Mouse (Mus musculus): ENCODE results near the gene Slc2a9. TPM values are rescaled to one million over a fixed set of nuclear protein-coding genes. Genes with fewer than 3 reads are reported as not detected.
A peak's percentile ranks its signal among the peaks of the same experiment; 100 is the strongest.

Gene Slc2a9
- polyA plus RNA-seq, 1 experiment from 2014 or later, result 0.15 TPM

DNA sequence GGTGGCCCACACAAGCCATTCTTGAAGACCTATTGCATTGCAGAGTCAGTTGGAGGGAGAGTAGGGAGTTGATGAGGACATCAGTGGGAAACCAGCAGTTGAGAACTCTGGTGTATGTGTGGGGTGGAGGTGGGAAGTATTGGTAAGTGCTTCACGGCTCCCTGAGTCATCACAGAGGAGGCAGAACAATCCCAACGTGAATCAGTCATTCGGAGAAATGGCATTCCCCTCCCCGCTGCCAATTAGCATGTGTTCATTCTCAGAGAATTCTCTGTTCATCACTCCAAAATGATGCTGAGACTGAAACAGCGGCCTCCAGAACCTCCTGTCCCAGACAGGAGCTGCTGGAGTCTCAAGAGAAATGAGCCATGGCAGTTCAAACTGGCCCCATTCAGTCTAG is 138.5 kb downstream of the Slc2a9 start:
- Histone ChIP-seq H3K4me1 (replicated peaks; ENCODE audit: control insufficient read depth, insufficient read depth, low read length) (0 out of 2 replicates have a peak, but pooled peaks cover 5% of the 10 kb centered on the region), H3K4me3 (ENCODE audit: low read depth, low read length) (no peak overlapping the region), H3K9ac (ENCODE audit: low read depth, low read length) (no peak overlapping the region), H3K27me3 (ENCODE audit: control insufficient read depth, insufficient read depth, low read length) (no peaks in the 10 kb centered on the region), H3K4me2 (replicated peaks; ENCODE audit: low read depth, low read length) (no peak overlapping the region), H3K27ac (ENCODE audit: low read depth, low read length) (no peak overlapping the region), H3K9me3 (ENCODE audit: control insufficient read depth, low read length) (no peaks in the 10 kb centered on the region), H3K36me3 (ENCODE audit: control insufficient read depth, insufficient read depth, low read length) (no peaks in the 10 kb centered on the region)
- ATAC-seq (ENCODE audit: low FRiP score), result no peak
- no peak for DNase-seq (ENCODE audit: low spot score)
- WGBS, result 86% methylated on average over 5 of the region's 5 CpGs

DNA sequence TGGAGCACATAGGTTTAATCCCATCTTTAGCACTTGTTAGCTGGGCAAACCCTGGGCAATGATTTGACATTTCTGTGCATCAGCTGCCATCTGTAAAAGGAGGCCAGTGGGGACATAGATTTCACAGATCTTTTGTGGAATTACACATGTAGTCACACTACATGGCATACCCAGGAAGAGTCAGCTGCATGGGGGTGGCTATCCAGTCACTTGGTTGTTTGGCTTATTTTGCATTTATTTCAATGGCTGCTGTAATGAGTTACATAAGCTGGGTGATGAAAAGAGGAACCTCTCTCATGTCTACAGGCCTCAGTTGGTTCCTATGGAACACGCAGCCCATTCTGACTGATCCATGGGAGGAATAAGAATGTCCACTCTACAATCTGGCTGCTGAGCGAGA is 143.2 kb downstream of the Slc2a9 start:
- WGBS, result 84% methylated on average over 2 of the region's 2 CpGs
- H3K27ac ChIP-seq (ENCODE audit: low read depth, low read length), result no peak overlapping the region
- DNase-seq (ENCODE audit: low spot score) (no peak), ATAC-seq (ENCODE audit: low FRiP score) (no peak)
- H3K4me3 ChIP-seq (ENCODE audit: low read depth, low read length), result no peak overlapping the region
- H3K4me2 ChIP-seq (replicated peaks; ENCODE audit: low read depth, low read length), result no peak overlapping the region
- H3K27me3 ChIP-seq (ENCODE audit: control insufficient read depth, insufficient read depth, low read length), result no peaks in the 10 kb centered on the region
- no peaks in the 10 kb centered on the region for H3K36me3 ChIP-seq (ENCODE audit: control insufficient read depth, insufficient read depth, low read length)
- no peak overlapping the region for H3K9ac ChIP-seq (ENCODE audit: low read depth, low read length)
- no peaks in the 10 kb centered on the region for H3K4me1 ChIP-seq (replicated peaks; ENCODE audit: control insufficient read depth, insufficient read depth, low read length)
- no peaks in the 10 kb centered on the region for H3K9me3 ChIP-seq (ENCODE audit: control insufficient read depth, low read length)

DNA sequence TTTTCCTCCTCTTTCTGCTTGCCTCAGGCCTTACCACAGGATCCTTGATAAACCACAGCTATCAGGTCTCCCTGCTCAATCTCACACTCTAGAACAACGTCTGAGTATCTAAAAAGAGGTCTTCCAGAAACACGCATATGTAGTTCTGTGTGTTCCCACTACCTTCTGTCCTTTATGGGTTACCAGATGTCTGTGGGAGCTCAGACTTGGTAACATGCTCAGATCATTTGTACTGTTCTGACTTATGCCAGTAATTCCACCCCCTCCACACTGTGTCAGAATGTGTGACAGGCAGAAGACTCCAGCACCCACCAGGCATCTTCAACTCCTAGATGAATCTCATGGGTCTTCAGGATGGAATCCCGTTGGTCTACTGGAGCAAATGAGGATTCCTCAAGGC is 146.0 kb downstream of the Slc2a9 start:
- H3K36me3 ChIP-seq (ENCODE audit: control insufficient read depth, insufficient read depth, low read length), result no peaks in the 10 kb centered on the region
- H3K9me3 ChIP-seq (ENCODE audit: control insufficient read depth, low read length), result no peaks in the 10 kb centered on the region
- no peak overlapping the region for H3K4me3 ChIP-seq (ENCODE audit: low read depth, low read length)
- no peaks in the 10 kb centered on the region for H3K27me3 ChIP-seq (ENCODE audit: control insufficient read depth, insufficient read depth, low read length)
- no peak overlapping the region for H3K9ac ChIP-seq (ENCODE audit: low read depth, low read length)
- no peak overlapping the region for H3K4me2 ChIP-seq (replicated peaks; ENCODE audit: low read depth, low read length)
- ATAC-seq (ENCODE audit: low FRiP score) (no peak), DNase-seq (ENCODE audit: low spot score) (no peak)
- 74% methylated on average over 3 of the region's 3 CpGs for WGBS
- no peak overlapping the region for H3K27ac ChIP-seq (ENCODE audit: low read depth, low read length)
- H3K4me1 ChIP-seq (replicated peaks; ENCODE audit: control insufficient read depth, insufficient read depth, low read length), result no peaks in the 10 kb centered on the region

DNA sequence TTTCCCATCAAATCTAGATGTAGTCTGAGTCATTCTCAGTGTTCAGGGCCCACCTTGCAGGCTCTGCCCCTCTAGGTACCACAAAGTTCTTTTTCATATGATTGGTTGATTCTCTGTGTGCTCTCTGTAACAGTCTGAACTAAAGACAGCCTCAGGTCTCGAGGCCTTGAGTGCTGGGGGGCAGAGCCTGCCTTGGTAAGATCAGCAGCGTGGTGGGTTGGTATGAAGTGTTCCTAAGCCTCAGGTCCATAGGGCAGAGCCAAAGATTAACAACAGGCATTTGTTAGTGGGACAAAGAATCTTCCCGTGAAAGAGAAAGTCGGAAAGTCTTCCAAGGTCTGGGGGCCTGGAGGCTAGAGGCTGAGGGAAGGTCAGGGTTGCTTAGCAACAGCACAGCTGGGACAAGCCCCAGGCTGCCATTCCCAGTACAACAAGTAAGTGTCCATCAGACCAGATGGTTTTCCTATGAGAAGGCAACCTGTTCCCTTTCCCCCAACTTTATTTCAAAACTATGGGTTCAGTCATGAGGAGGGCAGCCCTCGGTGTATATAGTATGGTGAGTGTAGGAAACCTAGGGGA is 152.5 kb downstream of the Slc2a9 start:
- H3K9me3 ChIP-seq (ENCODE audit: control insufficient read depth, low read length), result no peaks in the 10 kb centered on the region
- no peak overlapping the region for H3K27ac ChIP-seq (ENCODE audit: low read depth, low read length)
- H3K36me3 ChIP-seq (ENCODE audit: control insufficient read depth, insufficient read depth, low read length), result no peaks in the 10 kb centered on the region
- ATAC-seq (ENCODE audit: low FRiP score) (peak; percentile 80), DNase-seq (ENCODE audit: low spot score) (peak; percentile 55)
- peaks cover 4% of the 10 kb centered on the region; the same call in 1 of the 2 replicates for H3K4me1 ChIP-seq (replicated peaks; ENCODE audit: control insufficient read depth, insufficient read depth, low read length)
- no peak overlapping the region for H3K4me2 ChIP-seq (replicated peaks; ENCODE audit: low read depth, low read length)
- WGBS, result 24% methylated on average over 5 of the region's 5 CpGs
- no peaks in the 10 kb centered on the region for H3K27me3 ChIP-seq (ENCODE audit: control insufficient read depth, insufficient read depth, low read length)
- no peak overlapping the region for H3K4me3 ChIP-seq (ENCODE audit: low read depth, low read length)
- no peak overlapping the region for H3K9ac ChIP-seq (ENCODE audit: low read depth, low read length)

DNA sequence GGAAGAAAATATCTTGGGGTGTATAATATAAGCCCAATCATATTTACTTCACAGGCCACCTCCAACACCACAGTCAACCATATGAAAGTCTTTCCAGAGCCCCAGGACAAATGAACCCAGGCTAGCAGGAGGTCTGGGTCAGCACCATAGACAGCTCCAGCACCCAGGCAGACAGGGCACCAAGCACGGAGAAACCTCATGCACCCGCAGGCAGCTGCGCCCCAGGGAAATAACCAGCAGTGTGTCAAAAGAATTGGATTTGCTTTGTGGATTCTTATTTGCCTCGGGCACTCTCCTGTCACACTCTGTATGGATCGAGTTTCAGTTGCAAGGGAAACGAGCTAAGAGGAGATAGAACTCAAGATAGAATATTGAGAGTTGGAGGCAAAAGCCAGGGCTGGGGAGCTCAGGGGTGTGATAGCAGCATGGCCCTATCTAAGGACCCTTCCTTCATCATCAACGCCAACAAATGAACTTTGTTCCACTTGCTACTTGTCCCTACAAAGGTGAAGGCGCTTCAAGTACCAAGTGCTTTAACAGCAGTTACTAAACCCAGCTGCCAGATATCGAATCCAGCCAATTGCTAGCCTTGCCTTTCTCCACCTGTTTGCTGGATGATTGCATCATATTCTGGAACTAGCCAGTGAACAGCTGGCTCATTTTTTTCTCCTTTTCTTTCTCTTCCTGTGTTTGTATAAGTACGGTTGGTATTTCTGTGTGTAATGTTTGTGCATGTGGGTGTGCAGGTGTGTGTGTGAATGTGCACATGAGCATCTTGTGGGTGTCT is 156.1 kb downstream of the Slc2a9 start:
- DNase-seq (ENCODE audit: low spot score) (peak; percentile 43), ATAC-seq (ENCODE audit: low FRiP score) (no peak)
- 38% methylated on average over 10 of the region's 10 CpGs for WGBS
- Histone ChIP-seq H3K4me2 (replicated peaks; ENCODE audit: low read depth, low read length) (no peak overlapping the region), H3K4me3 (ENCODE audit: low read depth, low read length) (no peak overlapping the region), H3K27ac (ENCODE audit: low read depth, low read length) (no peak overlapping the region), H3K27me3 (ENCODE audit: control insufficient read depth, insufficient read depth, low read length) (no peaks in the 10 kb centered on the region), H3K9ac (ENCODE audit: low read depth, low read length) (no peak overlapping the region), H3K9me3 (ENCODE audit: control insufficient read depth, low read length) (no peaks in the 10 kb centered on the region), H3K36me3 (ENCODE audit: control insufficient read depth, insufficient read depth, low read length) (no peaks in the 10 kb centered on the region), H3K4me1 (replicated peaks; ENCODE audit: control insufficient read depth, insufficient read depth, low read length) (peaks cover 4% of the 10 kb centered on the region; the same call in 1 of the 2 replicates)

DNA sequence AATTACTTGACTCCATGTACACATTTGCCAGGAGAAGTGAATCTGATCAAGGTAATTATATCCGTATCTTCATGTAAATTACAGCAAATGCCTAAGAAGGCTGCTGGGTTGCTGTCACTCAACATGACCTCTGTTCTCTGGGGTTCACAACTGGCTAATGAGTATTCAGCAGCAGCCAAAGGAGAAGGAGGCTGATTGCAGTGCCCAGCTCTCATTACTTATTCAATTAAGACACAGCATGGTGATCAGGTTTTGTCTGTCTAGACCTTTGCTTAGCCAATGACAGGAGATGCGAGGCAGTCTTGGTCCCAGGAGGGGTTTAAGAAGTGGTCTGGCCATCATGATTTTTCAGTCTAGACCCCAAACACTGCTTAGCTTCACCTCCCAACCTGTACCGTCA is 159.8 kb downstream of the Slc2a9 start:
- 63% methylated on average over 3 of the region's 3 CpGs for WGBS
- H3K27ac ChIP-seq (ENCODE audit: low read depth, low read length), result no peak overlapping the region
- H3K4me1 ChIP-seq (replicated peaks; ENCODE audit: control insufficient read depth, insufficient read depth, low read length), result no peaks in the 10 kb centered on the region
- no peak overlapping the region for H3K4me3 ChIP-seq (ENCODE audit: low read depth, low read length)
- no peaks in the 10 kb centered on the region for H3K9me3 ChIP-seq (ENCODE audit: control insufficient read depth, low read length)
- H3K27me3 ChIP-seq (ENCODE audit: control insufficient read depth, insufficient read depth, low read length), result no peaks in the 10 kb centered on the region
- no peaks in the 10 kb centered on the region for H3K36me3 ChIP-seq (ENCODE audit: control insufficient read depth, insufficient read depth, low read length)
- no peak for DNase-seq (ENCODE audit: low spot score)
- H3K9ac ChIP-seq (ENCODE audit: low read depth, low read length), result no peak overlapping the region
- H3K4me2 ChIP-seq (replicated peaks; ENCODE audit: low read depth, low read length), result no peak overlapping the region
- no peak for ATAC-seq (ENCODE audit: low FRiP score)

DNA sequence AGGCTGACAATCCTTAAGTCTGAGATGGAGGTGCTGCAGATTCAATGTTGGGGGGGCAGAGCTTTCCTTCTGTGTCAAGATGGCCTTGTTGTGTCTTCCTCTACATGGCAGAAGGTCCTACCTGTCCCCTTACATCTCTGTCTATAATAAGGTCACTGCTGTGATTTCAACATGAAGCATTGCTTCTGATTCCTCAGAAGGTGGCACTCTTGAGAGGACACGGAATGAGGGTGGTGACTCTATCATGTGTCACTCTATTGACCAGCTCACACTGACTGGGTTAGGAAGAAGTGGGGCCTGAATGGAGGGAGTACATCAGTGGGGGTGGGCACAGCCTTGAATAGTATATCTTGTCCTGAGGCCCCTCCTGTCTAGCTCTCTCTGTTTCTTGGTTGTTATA is 168.4 kb downstream of the Slc2a9 start:
- ATAC-seq (ENCODE audit: low FRiP score), result no peak
- WGBS, result 35% methylated on average over 1 of the region's 1 CpGs
- no peak for DNase-seq (ENCODE audit: low spot score)

DNA sequence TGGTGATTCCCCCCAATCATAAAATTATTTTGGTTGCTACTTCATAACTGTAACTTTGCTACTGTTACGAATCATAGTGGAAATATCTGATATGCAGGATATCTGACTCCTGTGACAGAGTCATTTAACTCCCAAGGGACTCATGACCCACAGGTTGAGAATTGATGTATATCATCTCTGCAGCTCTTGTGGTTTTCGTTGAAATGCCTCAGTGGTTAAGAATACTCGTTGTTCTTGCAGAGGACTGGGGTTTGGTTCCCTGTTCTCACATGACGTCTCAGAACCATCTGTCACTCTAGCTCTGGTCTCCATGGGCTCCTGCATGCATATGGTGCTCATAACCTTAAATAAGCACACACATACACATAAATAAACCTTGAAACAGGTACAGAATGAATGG is 169.6 kb downstream of the Slc2a9 start:
- DNase-seq (ENCODE audit: low spot score), result no peak
- WGBS, result 81% methylated on average over 4 of the region's 4 CpGs
- no peaks in the 10 kb centered on the region for H3K9me3 ChIP-seq (ENCODE audit: control insufficient read depth, low read length)
- ATAC-seq (ENCODE audit: low FRiP score), result no peak
- H3K9ac ChIP-seq (ENCODE audit: low read depth, low read length), result no peak overlapping the region
- no peak overlapping the region for H3K27ac ChIP-seq (ENCODE audit: low read depth, low read length)
- no peaks in the 10 kb centered on the region for H3K36me3 ChIP-seq (ENCODE audit: control insufficient read depth, insufficient read depth, low read length)
- no peaks in the 10 kb centered on the region for H3K27me3 ChIP-seq (ENCODE audit: control insufficient read depth, insufficient read depth, low read length)
- no peak overlapping the region for H3K4me2 ChIP-seq (replicated peaks; ENCODE audit: low read depth, low read length)
- no peak overlapping the region for H3K4me3 ChIP-seq (ENCODE audit: low read depth, low read length)
- no peaks in the 10 kb centered on the region for H3K4me1 ChIP-seq (replicated peaks; ENCODE audit: control insufficient read depth, insufficient read depth, low read length)

More for the DNA sequence above, 168.4 kb downstream of the Slc2a9 start:
- H3K4me2 ChIP-seq (replicated peaks; ENCODE audit: low read depth, low read length), result no peak overlapping the region
- no peaks in the 10 kb centered on the region for H3K9me3 ChIP-seq (ENCODE audit: control insufficient read depth, low read length)
- no peaks in the 10 kb centered on the region for H3K4me1 ChIP-seq (replicated peaks; ENCODE audit: control insufficient read depth, insufficient read depth, low read length)
- H3K4me3 ChIP-seq (ENCODE audit: low read depth, low read length), result no peak overlapping the region
- no peak overlapping the region for H3K27ac ChIP-seq (ENCODE audit: low read depth, low read length)
- H3K27me3 ChIP-seq (ENCODE audit: control insufficient read depth, insufficient read depth, low read length), result no peaks in the 10 kb centered on the region
- H3K9ac ChIP-seq (ENCODE audit: low read depth, low read length), result no peak overlapping the region
- H3K36me3 ChIP-seq (ENCODE audit: control insufficient read depth, insufficient read depth, low read length), result no peaks in the 10 kb centered on the region

Data from hindbrain, embryonic 11.5 days (tissue).